ENCODE assay signal across 8 mouse cellular contexts in genomic region chr9:71616185-71616584, GRCm38 (mm10). TPM values are rescaled to one million over a fixed set of nuclear protein-coding genes. Genes with fewer than 3 reads are reported as not detected.
DNase-seq lines count a peak whose midpoint lies in the region; ATAC-seq and TF ChIP-seq lines count a peak whose summit lies in the region.

No protein-coding gene starts in this region.

- intact Hi-C loops in left cerebral cortex, postnatal 4 days (cut with DNase I) = loop anchor here (2.0 to 10.0 kb wide), 2 partner anchors 73 to 401 kb away; partner anchors contain the start of gene Aldh1a2

- no peak for ATAC-seq in hindbrain, embryonic 11.5 days (ENCODE audit: low FRiP score)
- ATAC-seq in hindbrain, embryonic 13.5 days (ENCODE audit: low FRiP score) = no peak
- ATAC-seq in forebrain, embryonic 16.5 days = peak; percentile 72
- ATAC-seq in neural tube, embryonic 11.5 days (ENCODE audit: insufficient read depth, low FRiP score, low TSS enrichment) = no peak

- peak; percentile 63; the same call in 1 of the 2 replicates for TF ChIP-seq CTCF in testis, adult 2 months (IDR thresholded peaks at IDR 0.05; ENCODE audit: control insufficient read depth, insufficient read depth, insufficient replicate concordance, low read depth, low read length)

- H3K27me3 ChIP-seq in hindbrain, embryonic 11.5 days (ENCODE audit: control insufficient read depth, insufficient read depth, low read length) = no peaks in the 10 kb centered on the region
- H3K27me3 ChIP-seq in hindbrain, embryonic 13.5 days = no peaks in the 10 kb centered on the region
- no peaks in the 10 kb centered on the region for H3K27me3 ChIP-seq in forebrain, embryonic 16.5 days (replicated peaks; ENCODE audit: control insufficient read depth, insufficient read depth, low read length)
- no peaks in the 10 kb centered on the region for H3K27me3 ChIP-seq in neural tube, embryonic 11.5 days (ENCODE audit: control insufficient read depth, insufficient read depth, low read length)
- no peaks in the 10 kb centered on the region for H3K27me3 ChIP-seq in testis, adult 2 months (ENCODE audit: control insufficient read depth, insufficient read depth, low read length)

- H3K4me3 ChIP-seq in hindbrain, embryonic 11.5 days (ENCODE audit: low read depth, low read length) = no peak overlapping the region
- no peak overlapping the region for H3K4me3 ChIP-seq in hindbrain, embryonic 13.5 days
- no peak overlapping the region for H3K4me3 ChIP-seq in forebrain, embryonic 16.5 days (replicated peaks; ENCODE audit: low read length)
- H3K4me3 ChIP-seq in neural tube, embryonic 11.5 days (ENCODE audit: low read depth, low read length) = no peak overlapping the region
- H3K4me3 ChIP-seq in testis, adult 2 months (ENCODE audit: control insufficient read depth, low read depth, low read length) = no peak overlapping the region

- H3K27ac ChIP-seq in hindbrain, embryonic 11.5 days (ENCODE audit: low read depth, low read length) = no peak overlapping the region
- H3K27ac ChIP-seq in hindbrain, embryonic 13.5 days = no peak overlapping the region
- H3K27ac ChIP-seq in forebrain, embryonic 16.5 days (ENCODE audit: low read length) = no peak overlapping the region
- no peak overlapping the region for H3K27ac ChIP-seq in neural tube, embryonic 11.5 days (ENCODE audit: low read depth, low read length)
- no peak overlapping the region for H3K27ac ChIP-seq in testis, adult 2 months (ENCODE audit: control insufficient read depth, insufficient read depth, low read depth, low read length)

- H3K4me1 ChIP-seq in hindbrain, embryonic 11.5 days (replicated peaks; ENCODE audit: control insufficient read depth, insufficient read depth, low read length) = no peaks in the 10 kb centered on the region
- no peaks in the 10 kb centered on the region for H3K4me1 ChIP-seq in hindbrain, embryonic 13.5 days (replicated peaks)
- H3K4me1 ChIP-seq in forebrain, embryonic 16.5 days (replicated peaks; ENCODE audit: control insufficient read depth, insufficient read depth, low read length) = no peaks in the 10 kb centered on the region
- H3K4me1 ChIP-seq in neural tube, embryonic 11.5 days (ENCODE audit: control insufficient read depth, insufficient read depth, low read length) = no peaks in the 10 kb centered on the region
- no peaks in the 10 kb centered on the region for H3K4me1 ChIP-seq in testis, adult 2 months (ENCODE audit: control insufficient read depth, insufficient read depth, low read length)

- H3K9me3 ChIP-seq in hindbrain, embryonic 11.5 days (ENCODE audit: control insufficient read depth, low read length) = no peaks in the 10 kb centered on the region
- no peaks in the 10 kb centered on the region for H3K9me3 ChIP-seq in hindbrain, embryonic 13.5 days
- no peaks in the 10 kb centered on the region for H3K9me3 ChIP-seq in forebrain, embryonic 16.5 days (ENCODE audit: control insufficient read depth, low read length)
- H3K9me3 ChIP-seq in neural tube, embryonic 11.5 days (ENCODE audit: control insufficient read depth, low read length) = no peaks in the 10 kb centered on the region

- 24% methylated on average over 3 of the region's 3 CpGs for WGBS in hindbrain, embryonic 11.5 days
- 15% methylated on average over 3 of the region's 3 CpGs for WGBS in hindbrain, embryonic 13.5 days
- WGBS in forebrain, embryonic 16.5 days = 8% methylated on average over 3 of the region's 3 CpGs
- 19% methylated on average over 3 of the region's 3 CpGs for WGBS in neural tube, embryonic 11.5 days

- DNase-seq in hindbrain, embryonic 11.5 days (ENCODE audit: low spot score) = peak; percentile 88
- DNase-seq in c-Kit-positive CD71-positive TER-119-negative erythroid progenitor cells, embryonic 14.5 days (ENCODE audit: low read depth) = peak; percentile 75
- DNase-seq in induced T-regulatory cell, adult 2 months (ENCODE audit: low read depth) = peak; percentile 83
- DNase-seq in left cerebral cortex, postnatal 4 days = peak; percentile 80
- peak; percentile 82 for DNase-seq in neural tube, embryonic 11.5 days (ENCODE audit: low spot score)

- TF ChIP-seq POLR2A in testis, adult 2 months (IDR thresholded peaks at IDR 0.05; ENCODE audit: control insufficient read depth, low read depth, low read length) = no peak

- H3K36me3 ChIP-seq in hindbrain, embryonic 11.5 days (ENCODE audit: control insufficient read depth, insufficient read depth, low read length) = no peaks in the 10 kb centered on the region
- H3K36me3 ChIP-seq in hindbrain, embryonic 13.5 days = no peaks in the 10 kb centered on the region
- H3K36me3 ChIP-seq in forebrain, embryonic 16.5 days (ENCODE audit: control insufficient read depth, insufficient read depth) = no peaks in the 10 kb centered on the region
- H3K36me3 ChIP-seq in neural tube, embryonic 11.5 days (ENCODE audit: control insufficient read depth, insufficient read depth, low read length) = no peaks in the 10 kb centered on the region
- no peaks in the 10 kb centered on the region for H3K36me3 ChIP-seq in testis, adult 2 months (ENCODE audit: control insufficient read depth, insufficient read depth, low read length)

- H3K4me2 ChIP-seq in hindbrain, embryonic 11.5 days (replicated peaks; ENCODE audit: low read depth, low read length) = no peak overlapping the region
- H3K4me2 ChIP-seq in hindbrain, embryonic 13.5 days = no peak overlapping the region
- no peak overlapping the region for H3K4me2 ChIP-seq in forebrain, embryonic 16.5 days (ENCODE audit: low read length)
- no peak overlapping the region for H3K4me2 ChIP-seq in neural tube, embryonic 11.5 days (ENCODE audit: low read depth)

- no peak overlapping the region for H3K9ac ChIP-seq in hindbrain, embryonic 11.5 days (ENCODE audit: low read depth, low read length)
- no peak overlapping the region for H3K9ac ChIP-seq in hindbrain, embryonic 13.5 days
- H3K9ac ChIP-seq in forebrain, embryonic 16.5 days (replicated peaks; ENCODE audit: low read depth, low read length) = no peak overlapping the region
- H3K9ac ChIP-seq in neural tube, embryonic 11.5 days (ENCODE audit: low read length) = no peak overlapping the region

RNA-seq across cellular contexts. Expression of gene Myzap, which starts 24.0 kb away (rescaled TPM):
- polyA plus RNA-seq in hindbrain, embryonic 11.5 days (2014; fragmentation: Nextera tagmentation; extraction: Ambion mirVana) = 5.3 and 6.4 TPM in 2 replicates
- 3.2 and 3.7 TPM in 2 replicates for polyA plus RNA-seq in hindbrain, embryonic 13.5 days (2015; fragmentation: Nextera tagmentation; extraction: Ambion mirVana)
- 1.7 and 2.8 TPM in 2 replicates for polyA plus RNA-seq in forebrain, embryonic 16.5 days (2015; fragmentation: Nextera tagmentation; extraction: Ambion mirVana)
- 1 to 10 TPM; 2.7 to 2.9 TPM for total RNA-seq in left cerebral cortex, postnatal 4 days (2021)
- 6.5 and 7.4 TPM in 2 replicates for polyA plus RNA-seq in neural tube, embryonic 11.5 days (2014; fragmentation: Nextera tagmentation; extraction: Ambion mirVana)
- polyA plus RNA-seq in testis, adult 2 months (2012; rRNA removed) = 2.7 and 4.1 TPM in 2 replicates
